Mouse (Mus musculus): Measurements from ENCODE around the gene Gm6034.
"Not testable (repeated sequence)": the region's sequence is repeated elsewhere in the genome, so short reads cannot be mapped to it uniquely, and the experiment has no call there.

Gene Gm6034

GRCm38 (mm10) chr17:36042610-36043169, at the start of gene Gm6034, which contains the start of gene H2-T22:
Gene Gm6034 (plus strand): TSS chr17:36042961.
Gene H2-T22 (minus strand): TSS chr17:36042747.
- peak; percentile 95 for DNase-seq (ENCODE audit: low spot score)

GRCm38 (mm10) chr17:35993675-35994074, 49.1 kb upstream of the Gm6034 start:
- DNase-seq (ENCODE audit: low spot score) = peak; percentile 85

- DNase-seq (ENCODE audit: low spot score) = peak; percentile 93
Measured at GRCm38 (mm10) chr17:35994175-35994878, 48.4 kb upstream of the Gm6034 start.

- DNase-seq (ENCODE audit: low spot score) = peak; percentile 41
Measured at GRCm38 (mm10) chr17:35994879-35995240, 47.9 kb upstream of the Gm6034 start.

GRCm38 (mm10) chr17:35996949-35997348, 45.8 kb upstream of the Gm6034 start:
- peak; percentile 99 for DNase-seq (ENCODE audit: low spot score)

GRCm38 (mm10) chr17:35997713-35998510, 44.8 kb upstream of the Gm6034 start:
- DNase-seq (ENCODE audit: low spot score) = peak; percentile 66

- DNase-seq (ENCODE audit: low spot score) = no peak
Measured at GRCm38 (mm10) chr17:35998545-35999305, 44.0 kb upstream of the Gm6034 start.

GRCm38 (mm10) chr17:35999356-35999755, 43.4 kb upstream of the Gm6034 start:
- DNase-seq (ENCODE audit: low spot score) = no peak

- DNase-seq (ENCODE audit: low spot score) = no peak
Measured at GRCm38 (mm10) chr17:36000349-36000748, 42.4 kb upstream of the Gm6034 start.

- DNase-seq (ENCODE audit: low spot score) = no peak
Measured at GRCm38 (mm10) chr17:36001121-36001897, 41.5 kb upstream of the Gm6034 start.

- DNase-seq (ENCODE audit: low spot score) = no peak
Measured at GRCm38 (mm10) chr17:36001966-36002365, 40.8 kb upstream of the Gm6034 start.

- no peak for DNase-seq (ENCODE audit: low spot score)
Measured at GRCm38 (mm10) chr17:36003331-36003730, 39.4 kb upstream of the Gm6034 start.

- DNase-seq (ENCODE audit: low spot score) = not testable (repeated sequence)
Measured at GRCm38 (mm10) chr17:36004409-36004808, 38.4 kb upstream of the Gm6034 start.

GRCm38 (mm10) chr17:36014977-36015376, 27.8 kb upstream of the Gm6034 start:
- DNase-seq (ENCODE audit: low spot score) = no peak

- peak; percentile 3 for DNase-seq (ENCODE audit: low spot score)
Measured at GRCm38 (mm10) chr17:36017046-36017445, 25.7 kb upstream of the Gm6034 start.

GRCm38 (mm10) chr17:36018979-36019378, 23.8 kb upstream of the Gm6034 start:
- DNase-seq (ENCODE audit: low spot score) = no peak

GRCm38 (mm10) chr17:36019519-36019918, 23.2 kb upstream of the Gm6034 start:
- peak; percentile 2 for DNase-seq (ENCODE audit: low spot score)

- peak; percentile 63 for DNase-seq (ENCODE audit: low spot score)
Measured at GRCm38 (mm10) chr17:36020191-36021073, 22.3 kb upstream of the Gm6034 start, which contains the start of gene H2-T24. Gene H2-T24 (minus strand): TSS chr17:36020560.

GRCm38 (mm10) chr17:36021309-36021708, 21.5 kb upstream of the Gm6034 start:
- peak; percentile 2 for DNase-seq (ENCODE audit: low spot score)

- no peak for DNase-seq (ENCODE audit: low spot score)
Measured at GRCm38 (mm10) chr17:36022098-36022497, 20.7 kb upstream of the Gm6034 start.
